Mouse (Mus musculus): Measurements from ENCODE around the gene Sfxn3. TPM values are rescaled to one million over a fixed set of nuclear protein-coding genes. Genes with fewer than 3 reads are reported as not detected.

Sfxn3 gene
- polyA plus RNA-seq, 1 experiment from 2014 or later: 76.8 TPM

DNA sequence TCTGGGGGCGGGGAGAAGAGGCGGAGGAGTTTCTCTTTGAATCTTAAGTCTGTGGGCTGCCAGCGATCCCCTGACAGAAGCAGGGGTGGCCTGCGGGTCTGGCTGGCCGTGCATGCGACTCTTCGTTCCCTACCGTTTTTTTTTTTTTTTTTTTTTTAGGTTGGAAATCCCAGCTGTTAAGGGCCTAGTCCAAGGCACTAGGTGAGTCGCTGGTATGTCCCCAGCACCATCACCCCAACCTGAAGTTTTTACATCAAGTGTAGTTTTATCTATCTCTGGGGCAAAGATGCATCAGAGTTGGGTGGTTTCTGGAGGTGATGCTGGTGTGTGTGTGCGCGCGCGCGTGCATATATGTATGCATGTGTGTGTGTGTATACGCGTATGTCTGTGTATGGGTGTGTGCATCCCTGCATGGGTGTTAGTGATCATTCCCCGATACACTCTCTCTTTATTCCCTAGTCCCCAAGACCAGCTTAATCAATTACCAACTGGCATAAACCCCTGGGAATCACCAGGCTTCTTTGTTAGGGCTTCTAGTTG, 28.8 kb downstream of the Sfxn3 start:
- H3K27me3 ChIP-seq (replicated peaks; ENCODE audit: control insufficient read depth, insufficient read depth, low read length): peaks cover 34% of the 10 kb centered on the region
- H3K4me3 ChIP-seq (ENCODE audit: low read length): peak overlapping the region; percentile 41
- H3K9me3 ChIP-seq (ENCODE audit: control insufficient read depth, low read length): no peaks in the 10 kb centered on the region
- H3K4me2 ChIP-seq (ENCODE audit: low read length): peak overlapping the region; percentile 99
- H3K36me3 ChIP-seq (ENCODE audit: control insufficient read depth, insufficient read depth, low read length): no peaks in the 10 kb centered on the region
- ATAC-seq: no peak
- peaks cover 36% of the 10 kb centered on the region for H3K4me1 ChIP-seq (ENCODE audit: control insufficient read depth, insufficient read depth, low read depth, low read length)
- 10% methylated on average over 17 of the region's 17 CpGs for WGBS
- no peak overlapping the region for H3K27ac ChIP-seq (ENCODE audit: low read depth, low read length)
- no peak overlapping the region for H3K9ac ChIP-seq (ENCODE audit: low read depth, low read length)

DNA sequence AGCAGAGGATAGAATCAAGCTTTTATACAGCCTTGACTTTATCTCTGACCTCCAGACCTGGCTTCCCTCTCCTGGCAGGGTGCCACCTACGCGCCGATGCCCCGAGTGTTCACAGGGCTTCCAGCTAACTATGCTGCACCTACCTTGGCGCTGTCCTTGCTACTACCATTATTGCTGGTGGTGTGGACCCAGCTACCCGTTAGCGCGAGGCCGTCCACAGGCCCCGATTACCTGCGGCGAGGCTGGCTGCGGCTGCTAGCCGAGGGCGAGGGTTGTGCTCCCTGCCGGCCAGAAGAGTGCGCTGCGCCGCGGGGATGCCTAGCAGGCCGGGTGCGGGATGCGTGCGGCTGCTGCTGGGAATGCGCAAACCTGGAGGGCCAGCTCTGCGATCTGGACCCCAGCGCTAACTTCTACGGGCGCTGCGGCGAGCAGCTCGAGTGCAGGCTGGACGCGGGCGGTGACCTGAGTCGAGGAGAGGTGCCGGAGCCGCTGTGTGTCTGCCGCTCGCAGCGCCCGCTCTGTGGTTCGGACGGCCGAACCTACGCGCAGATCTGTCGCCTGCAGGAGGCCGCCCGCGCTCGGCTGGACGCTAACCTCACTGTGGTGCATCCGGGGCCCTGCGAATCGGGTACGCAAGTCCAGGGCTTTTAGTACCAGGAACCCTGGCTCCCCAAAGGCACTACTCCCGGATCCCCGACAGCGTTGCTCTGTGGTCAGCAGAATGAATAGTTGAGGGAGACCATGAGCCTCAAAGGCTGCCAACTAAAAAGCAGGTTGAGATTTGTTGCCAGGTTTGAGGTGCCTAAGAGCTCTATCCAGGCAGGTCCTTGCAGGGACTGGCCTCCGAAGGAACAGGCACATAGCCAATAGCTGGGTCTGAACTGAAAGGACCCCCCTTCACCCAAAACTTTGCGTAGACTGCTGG, 29.5 kb downstream of the Sfxn3 start:
- 0% methylated on average over 60 of the region's 62 CpGs for WGBS

DNA sequence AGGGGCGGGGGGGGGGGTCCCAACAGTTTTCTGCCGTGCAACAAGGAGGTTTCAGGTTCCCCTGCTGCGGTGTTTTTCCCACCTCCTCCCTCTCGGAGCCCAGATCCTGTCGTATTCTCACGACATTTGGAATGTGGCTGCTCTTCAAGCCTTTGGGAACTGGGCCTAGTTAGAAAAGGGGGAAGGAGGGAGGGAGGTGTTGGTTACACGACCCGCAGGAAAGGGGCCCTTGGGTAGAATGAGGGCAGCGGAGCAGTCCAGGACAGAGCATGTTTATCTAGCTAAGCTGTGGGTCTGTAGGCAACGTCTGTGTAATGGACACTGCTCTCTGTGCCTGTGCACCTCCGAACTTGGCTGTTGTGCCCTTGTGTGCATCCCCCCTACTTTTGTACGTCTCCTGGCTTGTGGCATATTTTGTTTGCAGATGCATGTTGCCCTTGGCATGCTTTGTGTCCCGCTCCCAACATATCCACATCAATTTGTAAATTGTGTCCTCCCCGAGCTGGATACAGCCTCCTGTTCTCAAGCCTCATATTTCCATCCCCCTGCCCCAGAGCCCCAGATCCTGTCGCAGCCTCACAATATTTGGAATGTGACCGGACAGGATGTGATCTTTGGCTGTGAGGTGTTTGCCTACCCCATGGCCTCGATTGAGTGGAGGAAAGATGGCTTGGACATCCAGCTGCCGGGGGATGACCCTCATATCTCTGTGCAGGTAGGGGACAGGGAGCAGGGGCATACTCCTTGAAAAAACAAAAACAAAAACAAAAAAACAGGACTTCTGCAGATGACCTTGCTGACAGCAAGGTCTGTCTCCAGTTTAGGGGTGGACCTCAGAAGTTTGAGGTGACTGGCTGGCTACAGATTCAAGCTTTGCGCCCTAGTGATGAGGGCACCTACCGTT, 30.7 kb downstream of the Sfxn3 start:
- Histone ChIP-seq H3K9ac (ENCODE audit: low read depth, low read length) (no peak overlapping the region), H3K36me3 (ENCODE audit: control insufficient read depth, insufficient read depth, low read length) (no peaks in the 10 kb centered on the region), H3K4me1 (ENCODE audit: control insufficient read depth, insufficient read depth, low read depth, low read length) (peaks cover 38% of the 10 kb centered on the region), H3K9me3 (ENCODE audit: control insufficient read depth, low read length) (no peaks in the 10 kb centered on the region), H3K27ac (ENCODE audit: low read depth, low read length) (no peak overlapping the region), H3K27me3 (replicated peaks; ENCODE audit: control insufficient read depth, insufficient read depth, low read length) (peaks cover 39% of the 10 kb centered on the region), H3K4me3 (ENCODE audit: low read length) (no peak overlapping the region), H3K4me2 (ENCODE audit: low read length) (no peak overlapping the region)
- 9% methylated on average over 20 of the region's 20 CpGs for whole genome bisulfite sequencing
- no peak for ATAC-seq

More for the DNA sequence above, 29.5 kb downstream of the Sfxn3 start:
- no peaks in the 10 kb centered on the region for H3K36me3 ChIP-seq (ENCODE audit: control insufficient read depth, insufficient read depth, low read length)
- no peak for ATAC-seq
- peak overlapping the region; percentile 50 for H3K9ac ChIP-seq (ENCODE audit: low read depth, low read length)
- peak overlapping the region; percentile 61 for H3K4me2 ChIP-seq (ENCODE audit: low read length)
- H3K4me1 ChIP-seq (ENCODE audit: control insufficient read depth, insufficient read depth, low read depth, low read length): peaks cover 38% of the 10 kb centered on the region
- peak overlapping the region; percentile 41 for H3K4me3 ChIP-seq (ENCODE audit: low read length)
- H3K9me3 ChIP-seq (ENCODE audit: control insufficient read depth, low read length): no peaks in the 10 kb centered on the region
- H3K27me3 ChIP-seq (replicated peaks; ENCODE audit: control insufficient read depth, insufficient read depth, low read length): peaks cover 37% of the 10 kb centered on the region
- no peak overlapping the region for H3K27ac ChIP-seq (ENCODE audit: low read depth, low read length)

DNA sequence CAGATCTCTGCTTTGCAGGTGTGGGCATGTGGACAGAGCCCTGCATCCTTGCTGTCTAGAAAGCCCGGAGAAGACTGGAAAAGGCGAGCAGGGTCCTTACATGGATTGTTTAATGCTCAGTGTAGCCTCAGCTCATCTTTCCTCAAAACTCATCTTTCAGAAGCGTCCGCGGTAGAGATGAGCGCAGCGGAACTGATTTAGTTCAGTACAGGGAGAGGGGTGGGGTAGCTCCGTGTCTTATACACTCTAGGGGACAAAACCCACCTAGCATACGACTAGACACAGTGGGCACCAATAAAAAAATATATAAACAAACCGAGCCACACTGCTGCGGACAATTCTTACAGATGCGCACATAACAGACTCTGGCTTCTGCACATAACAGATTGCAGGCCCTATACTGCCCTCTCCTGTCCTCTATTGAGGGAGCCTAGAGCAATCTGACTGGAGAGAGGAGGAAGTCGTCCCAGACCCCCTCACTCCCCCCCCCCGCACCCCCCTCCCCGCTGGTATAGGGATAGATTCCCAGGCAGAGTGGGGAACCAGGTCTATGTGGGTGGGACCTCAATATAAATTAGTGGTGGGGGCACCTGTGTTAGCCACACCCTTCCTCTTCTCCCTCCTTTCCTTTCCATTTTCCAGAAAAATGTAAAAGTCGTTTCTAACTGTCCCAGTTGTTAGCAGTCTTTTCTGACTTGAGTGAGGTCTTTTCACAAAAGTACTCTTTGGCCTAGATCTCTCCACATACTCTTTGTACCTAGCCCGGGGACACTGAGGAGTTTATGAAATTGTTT, 31.9 kb downstream of the Sfxn3 start:
- H3K36me3 ChIP-seq (ENCODE audit: control insufficient read depth, insufficient read depth, low read length): no peaks in the 10 kb centered on the region
- H3K4me3 ChIP-seq (ENCODE audit: low read length): peak overlapping the region; percentile 29; the same call in 1 of the 2 replicates
- H3K9ac ChIP-seq (ENCODE audit: low read depth, low read length): no peak overlapping the region; the same call in 1 of the 2 replicates
- no peaks in the 10 kb centered on the region for H3K9me3 ChIP-seq (ENCODE audit: control insufficient read depth, low read length)
- H3K27ac ChIP-seq (ENCODE audit: low read depth, low read length): peak overlapping the region; percentile 13; the same call in 1 of the 2 replicates
- H3K4me2 ChIP-seq (ENCODE audit: low read length): peak overlapping the region; percentile 62
- no peak for ATAC-seq
- peaks cover 35% of the 10 kb centered on the region for H3K4me1 ChIP-seq (ENCODE audit: control insufficient read depth, insufficient read depth, low read depth, low read length)
- WGBS: 6% methylated on average over 17 of the region's 17 CpGs
- H3K27me3 ChIP-seq (replicated peaks; ENCODE audit: control insufficient read depth, insufficient read depth, low read length): peaks cover 41% of the 10 kb centered on the region

DNA sequence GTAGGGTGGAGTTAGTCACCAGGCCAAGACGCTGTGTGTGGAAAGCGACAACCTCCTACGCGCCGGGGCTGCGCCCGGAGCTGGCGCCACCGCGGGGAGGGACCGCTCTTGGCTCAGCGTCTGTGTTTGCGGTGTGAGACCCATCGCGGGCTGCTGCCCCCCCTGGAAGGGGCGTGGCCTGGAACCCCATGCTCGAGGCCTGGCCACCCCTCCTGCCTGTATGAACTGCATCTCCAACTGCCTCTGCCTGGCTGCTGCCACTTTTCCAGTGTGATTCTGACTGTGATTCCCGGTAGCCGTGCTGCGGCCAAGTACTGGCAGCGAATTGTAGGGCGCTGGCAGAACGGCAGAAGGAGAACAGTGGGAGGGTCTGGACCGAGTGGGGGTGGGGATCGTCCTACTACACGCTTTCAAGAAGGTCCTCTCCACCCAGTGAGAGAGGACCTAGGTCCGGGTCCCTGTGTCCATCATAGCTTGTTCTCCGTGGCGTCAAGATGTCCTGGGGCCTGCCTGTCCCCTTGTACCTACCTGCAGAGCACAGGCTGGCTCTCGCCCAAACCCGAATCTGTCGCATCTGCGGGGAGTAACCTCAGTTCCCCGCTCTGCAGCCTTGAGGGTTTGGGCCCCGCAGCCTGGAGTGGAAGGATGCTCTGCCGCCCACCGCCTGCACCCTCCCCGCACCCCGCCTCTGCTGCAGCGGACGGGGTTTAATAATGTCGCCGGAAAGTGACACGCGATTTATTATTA, 32.6 kb downstream of the Sfxn3 start:
- H3K9me3 ChIP-seq (ENCODE audit: control insufficient read depth, low read length): no peaks in the 10 kb centered on the region
- peak; percentile 34; the same call in 1 of the 2 replicates for ATAC-seq
- H3K36me3 ChIP-seq (ENCODE audit: control insufficient read depth, insufficient read depth, low read length): no peaks in the 10 kb centered on the region
- H3K9ac ChIP-seq (ENCODE audit: low read depth, low read length): peak overlapping the region; percentile 54
- H3K4me3 ChIP-seq (ENCODE audit: low read length): peak overlapping the region; percentile 29
- 0 out of 2 replicates have a peak overlapping the region, but pooled peaks have one; percentile 13 for H3K27ac ChIP-seq (ENCODE audit: low read depth, low read length)
- peaks cover 35% of the 10 kb centered on the region for H3K4me1 ChIP-seq (ENCODE audit: control insufficient read depth, insufficient read depth, low read depth, low read length)
- H3K27me3 ChIP-seq (replicated peaks; ENCODE audit: control insufficient read depth, insufficient read depth, low read length): peaks cover 41% of the 10 kb centered on the region
- under 1% methylated on average over 45 of the region's 45 CpGs for WGBS
- peak overlapping the region; percentile 62 for H3K4me2 ChIP-seq (ENCODE audit: low read length)

DNA sequence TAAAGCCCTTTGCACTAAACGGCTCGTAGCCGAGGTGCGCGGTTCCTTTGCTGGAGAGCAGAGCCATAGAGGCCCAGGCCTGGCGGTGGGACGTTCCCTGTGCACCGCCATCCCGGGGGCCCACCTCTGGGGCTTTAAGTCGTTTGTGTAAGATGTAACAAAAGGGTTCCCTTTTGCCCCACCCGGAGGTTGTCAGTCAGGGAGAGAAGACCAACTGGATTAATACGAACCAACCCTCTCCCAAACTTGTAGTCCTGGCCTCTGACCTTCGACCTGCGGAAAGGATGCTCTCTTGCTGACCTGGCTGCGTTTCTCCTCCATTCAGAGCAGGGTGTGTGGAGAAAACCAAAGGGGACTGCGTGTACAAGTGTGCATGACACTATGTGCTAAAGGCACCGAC, 33.4 kb downstream of the Sfxn3 start:
- 2% methylated on average over 17 of the region's 17 CpGs for WGBS
- Histone ChIP-seq H3K36me3 (ENCODE audit: control insufficient read depth, insufficient read depth, low read length) (no peaks in the 10 kb centered on the region), H3K4me3 (ENCODE audit: low read length) (peak overlapping the region; percentile 29), H3K4me2 (ENCODE audit: low read length) (peak overlapping the region; percentile 62), H3K27ac (ENCODE audit: low read depth, low read length) (no peak overlapping the region), H3K9me3 (ENCODE audit: control insufficient read depth, low read length) (no peaks in the 10 kb centered on the region), H3K4me1 (ENCODE audit: control insufficient read depth, insufficient read depth, low read depth, low read length) (peaks cover 31% of the 10 kb centered on the region), H3K27me3 (replicated peaks; ENCODE audit: control insufficient read depth, insufficient read depth, low read length) (peaks cover 43% of the 10 kb centered on the region), H3K9ac (ENCODE audit: low read depth, low read length) (peak overlapping the region; percentile 54)
- no peak for ATAC-seq

DNA sequence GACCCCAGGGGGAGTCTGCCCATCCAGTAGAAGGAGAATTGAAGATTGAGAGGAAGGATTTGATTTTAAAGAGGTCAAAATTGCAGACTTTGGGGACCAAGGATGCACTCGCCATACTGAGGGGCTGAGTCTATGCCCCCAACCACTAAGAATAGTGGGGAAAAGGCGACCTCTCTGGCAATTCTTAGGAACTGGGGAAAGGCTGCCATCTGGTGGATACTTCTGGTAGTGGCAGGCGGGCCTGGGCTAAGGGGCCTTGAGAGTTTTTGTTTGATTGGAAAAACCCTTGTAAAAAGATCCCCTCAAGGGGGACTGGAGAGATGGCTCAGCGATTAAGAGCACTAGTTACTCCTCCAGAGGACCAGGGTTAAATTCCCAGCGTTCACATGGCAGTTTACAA, 34.0 kb downstream of the Sfxn3 start:
- H3K4me2 ChIP-seq (ENCODE audit: low read length): peak overlapping the region; percentile 62
- no peak overlapping the region for H3K27ac ChIP-seq (ENCODE audit: low read depth, low read length)
- H3K36me3 ChIP-seq (ENCODE audit: control insufficient read depth, insufficient read depth, low read length): no peaks in the 10 kb centered on the region
- no peak for ATAC-seq
- WGBS: 2% methylated on average over 5 of the region's 5 CpGs
- H3K27me3 ChIP-seq (replicated peaks; ENCODE audit: control insufficient read depth, insufficient read depth, low read length): peaks cover 45% of the 10 kb centered on the region
- H3K4me3 ChIP-seq (ENCODE audit: low read length): peak overlapping the region; percentile 25
- peak overlapping the region; percentile 43 for H3K9ac ChIP-seq (ENCODE audit: low read depth, low read length)
- no peaks in the 10 kb centered on the region for H3K9me3 ChIP-seq (ENCODE audit: control insufficient read depth, low read length)
- H3K4me1 ChIP-seq (ENCODE audit: control insufficient read depth, insufficient read depth, low read depth, low read length): peaks cover 29% of the 10 kb centered on the region

All from hindbrain, embryonic 16.5 days (tissue).